Mouse (Mus musculus) spleen, adult 18-20 months (tissue): ENCODE measurements around the gene Crtap.
"Not testable (repeated sequence)": the region's sequence is repeated elsewhere in the genome, so short reads cannot be mapped to it uniquely, and the experiment has no call there.

Source experiments
- DNase-seq, 2 experiments: peaks; one replicate each; pipeline ENCODE4 v3.0.0; 2022; ENCODE audit warnings: mixed read lengths in 2 of 2

Gene Crtap

GRCm38 (mm10) chr9:114394677-114395076, 4.2 kb upstream of the Crtap start:
- no peak for DNase-seq

GRCm38 (mm10) chr9:114394136-114394535, 3.7 kb upstream of the Crtap start:
- not testable (repeated sequence) for DNase-seq

DNA sequence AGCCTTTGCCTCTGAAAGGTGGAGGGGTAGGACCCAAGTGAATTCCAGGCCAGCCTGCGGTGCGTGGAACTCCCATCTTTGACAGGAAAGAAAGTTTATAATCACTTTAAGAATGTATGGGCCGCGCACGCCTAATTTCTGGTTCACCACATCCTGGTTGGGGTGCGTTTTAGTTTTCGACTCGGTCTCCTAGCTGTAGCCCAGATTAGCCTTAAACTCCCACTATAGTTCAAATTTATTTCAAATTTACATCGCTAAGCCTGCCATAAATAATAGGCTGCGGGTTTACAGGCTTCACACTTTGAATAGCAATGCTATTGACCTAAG, 237 bp upstream of the Crtap start:
- no peak for DNase-seq

DNA sequence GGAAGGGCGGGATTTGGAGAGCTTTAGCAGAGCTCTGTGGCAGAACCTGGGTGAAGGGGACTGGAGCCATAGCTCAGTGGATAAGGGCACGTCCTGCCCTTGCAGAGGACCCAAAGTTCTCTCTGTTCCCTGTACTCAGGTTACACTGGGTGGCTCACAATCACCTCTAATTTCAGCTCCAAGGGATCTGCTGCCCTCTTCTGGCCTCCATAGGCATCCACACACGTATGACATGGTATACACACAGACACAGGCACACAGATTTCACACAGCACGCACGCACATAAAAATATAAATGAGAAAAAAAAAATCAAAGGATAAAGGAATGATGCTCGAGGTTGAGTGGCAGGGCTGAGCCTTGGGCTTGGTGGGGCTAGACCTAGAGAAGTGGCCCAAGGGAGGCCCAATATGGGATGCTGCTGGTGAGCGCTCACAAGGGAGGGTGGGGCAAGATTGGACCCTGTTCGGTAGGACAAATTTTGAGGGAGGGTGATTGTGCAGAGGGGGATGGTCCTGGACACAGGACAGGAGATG, 1.0 kb downstream of the Crtap start:
- no peak for DNase-seq

- no peak for DNase-seq
Observed at GRCm38 (mm10) chr9:114388701-114389370, 1.6 kb downstream of the Crtap start.

DNA sequence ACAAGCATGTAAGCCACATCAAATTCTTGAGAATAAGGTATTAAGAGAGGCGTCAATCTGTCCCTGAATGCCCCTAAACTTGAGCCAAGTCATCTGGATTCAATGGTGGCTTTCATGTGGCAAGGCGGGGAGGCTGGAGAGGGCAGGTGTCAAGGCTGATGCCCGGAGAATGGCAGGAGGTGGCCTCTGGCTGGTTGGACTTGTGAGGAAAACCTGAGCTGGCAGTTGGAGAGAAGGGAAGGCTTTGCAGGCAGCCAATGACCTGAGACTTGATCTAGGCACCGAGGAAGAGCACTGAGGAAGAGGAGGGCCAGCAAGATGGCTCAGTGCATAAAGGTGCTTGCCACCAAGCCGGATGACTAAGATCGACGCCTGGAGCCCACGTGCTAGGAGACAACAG, 2.2 kb downstream of the Crtap start:
- no peak for DNase-seq

DNA sequence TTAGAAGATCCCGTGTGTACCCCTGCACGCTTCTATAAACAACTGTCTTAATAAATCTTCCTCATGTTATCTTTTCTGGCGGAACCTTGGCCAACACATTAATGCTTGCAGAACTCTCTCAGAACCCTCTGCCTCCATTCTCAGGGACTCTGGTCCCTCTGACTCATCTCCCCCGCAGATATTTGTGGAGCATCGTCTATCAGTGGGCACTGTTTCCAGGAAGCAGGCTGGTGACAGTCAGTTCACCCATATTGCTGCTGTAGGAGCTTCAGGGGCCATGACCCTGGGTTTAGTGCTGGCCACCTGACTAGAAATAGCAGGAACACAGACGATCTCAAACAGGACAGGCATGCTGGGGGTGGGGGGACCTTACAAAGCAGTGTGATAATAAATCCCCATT, 3.4 kb downstream of the Crtap start:
- no peak for DNase-seq

- DNase-seq, result no peak
Observed at GRCm38 (mm10) chr9:114385160-114385559, 5.3 kb downstream of the Crtap start.

DNA sequence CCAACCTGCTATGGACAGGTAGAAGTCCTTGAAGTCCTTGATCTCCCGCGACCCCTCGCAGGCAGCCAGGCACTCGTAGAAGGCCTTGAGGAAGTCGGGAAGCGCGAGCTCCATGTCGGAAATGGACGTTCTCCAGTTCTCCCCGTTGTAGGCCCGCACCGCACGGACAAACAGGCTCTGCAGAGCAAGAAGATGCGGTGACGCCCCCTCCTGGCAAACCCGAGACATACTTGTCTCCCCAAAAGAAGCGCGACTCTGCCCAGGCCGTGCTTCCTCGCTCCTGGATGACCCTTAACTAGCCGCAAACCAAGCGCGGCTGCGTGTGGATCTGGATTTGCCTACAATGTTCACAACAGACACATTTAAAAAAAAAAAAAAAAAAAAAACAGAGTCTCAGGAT, 5.8 kb downstream of the Crtap start:
- no peak for DNase-seq

- DNase-seq, result no peak
Observed at GRCm38 (mm10) chr9:114382936-114383710, 7.4 kb downstream of the Crtap start.

DNA sequence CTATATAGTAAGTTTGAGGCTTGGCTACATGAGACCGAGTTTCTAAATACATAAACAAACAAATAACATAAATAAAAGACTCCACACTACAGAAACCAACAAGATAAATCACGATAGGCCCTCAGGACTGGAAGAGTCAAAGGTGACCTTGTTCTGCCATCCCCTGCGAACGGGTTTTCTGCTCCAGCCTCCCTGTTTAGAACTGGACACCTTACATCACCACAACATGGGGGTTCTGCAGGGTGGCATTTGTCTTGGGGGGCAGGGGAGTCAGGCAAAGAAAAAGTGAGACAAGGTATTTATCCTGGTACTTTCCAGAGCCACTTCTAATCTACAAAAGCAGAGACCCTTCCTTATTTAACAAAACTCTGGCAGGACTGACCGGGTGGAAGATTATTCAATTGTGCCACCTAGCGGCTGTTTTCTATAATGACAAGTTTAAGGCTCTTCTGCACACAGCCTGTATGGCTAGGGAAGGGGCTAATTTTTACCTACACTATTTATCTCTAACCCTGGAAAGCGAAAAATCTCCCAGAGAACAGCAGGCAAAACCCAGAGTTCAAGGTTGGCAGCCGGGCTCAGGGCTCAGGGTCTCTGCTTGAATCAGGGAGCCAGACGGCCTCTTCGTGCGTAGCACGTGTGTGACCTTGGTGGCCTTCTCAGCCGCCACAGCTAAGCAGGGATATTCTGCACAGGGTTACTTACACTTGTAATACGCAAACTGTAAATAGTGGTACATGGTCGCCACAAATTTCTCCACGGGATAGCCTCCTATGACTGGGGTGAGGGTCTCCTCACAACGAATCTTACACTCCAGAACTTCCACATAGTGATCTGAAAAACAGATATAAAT, 9.4 kb downstream of the Crtap start:
- no peak for DNase-seq

GRCm38 (mm10) chr9:114379871-114380270, 10.6 kb downstream of the Crtap start:
- DNase-seq, result no peak

GRCm38 (mm10) chr9:114377168-114377567, 13.3 kb downstream of the Crtap start:
- no peak for DNase-seq

GRCm38 (mm10) chr9:114375276-114375962, 15.1 kb downstream of the Crtap start:
- DNase-seq, result no peak

DNA sequence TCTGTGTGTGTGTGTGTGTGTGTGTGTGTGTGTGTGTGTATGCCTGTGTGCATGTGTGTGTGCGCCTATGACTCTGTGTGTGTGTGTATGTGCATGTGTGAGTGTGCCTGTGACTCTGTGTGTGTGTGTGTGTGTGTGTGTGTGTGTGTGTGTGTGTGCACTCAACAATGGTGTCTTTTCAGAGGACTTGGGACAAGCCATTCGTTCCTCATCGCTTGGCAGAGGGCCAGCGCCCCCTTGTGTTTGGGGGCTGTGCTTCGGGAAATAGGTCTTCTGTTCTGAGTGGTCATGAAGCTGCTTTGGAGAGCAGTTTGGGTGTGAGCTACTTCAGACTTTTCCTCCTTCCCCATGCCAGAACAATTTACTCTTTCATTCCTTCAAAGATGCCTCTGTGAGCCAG, 18.8 kb downstream of the Crtap start:
- DNase-seq, result not testable (repeated sequence)

DNA sequence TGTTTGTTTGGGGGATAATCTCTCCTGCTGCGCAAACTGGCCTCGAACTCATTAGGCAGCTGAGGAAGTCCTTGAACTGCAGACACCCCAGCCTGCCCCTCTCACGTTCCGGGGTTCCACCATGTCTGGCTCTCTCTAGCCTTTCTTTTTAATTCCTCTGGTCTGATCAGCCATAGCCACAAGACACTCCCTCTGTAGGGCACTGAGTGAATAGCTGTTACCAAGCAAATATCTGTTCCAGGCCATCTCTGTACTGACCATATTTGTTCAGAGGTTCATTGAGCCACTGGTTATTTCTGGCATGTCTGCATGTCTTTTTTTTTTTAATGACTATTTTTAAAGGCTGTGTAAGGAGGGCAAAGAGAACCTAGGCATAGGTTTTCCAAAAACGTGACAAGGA, 21.1 kb downstream of the Crtap start:
- DNase-seq, result not testable (repeated sequence)

DNA sequence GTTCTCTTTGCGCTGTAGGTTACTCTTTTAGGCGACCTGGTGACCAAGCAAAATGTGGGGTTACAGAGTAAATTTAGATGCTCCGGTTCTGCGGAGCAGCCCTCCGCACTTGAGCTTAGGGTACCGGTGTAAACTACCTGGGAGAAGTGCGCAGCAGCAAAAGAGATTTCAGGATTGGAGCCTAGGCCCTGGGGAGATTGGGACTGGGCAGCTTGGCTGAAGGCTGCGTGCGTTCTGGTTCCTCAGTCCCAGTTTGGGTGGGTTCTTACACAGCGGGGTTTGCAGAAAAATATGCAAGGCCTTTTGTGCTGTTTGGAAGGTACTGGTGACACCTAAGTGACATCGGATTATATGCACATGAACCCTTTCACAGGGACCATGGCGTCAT, 22.0 kb downstream of the Crtap start:
- DNase-seq, result no peak

DNA sequence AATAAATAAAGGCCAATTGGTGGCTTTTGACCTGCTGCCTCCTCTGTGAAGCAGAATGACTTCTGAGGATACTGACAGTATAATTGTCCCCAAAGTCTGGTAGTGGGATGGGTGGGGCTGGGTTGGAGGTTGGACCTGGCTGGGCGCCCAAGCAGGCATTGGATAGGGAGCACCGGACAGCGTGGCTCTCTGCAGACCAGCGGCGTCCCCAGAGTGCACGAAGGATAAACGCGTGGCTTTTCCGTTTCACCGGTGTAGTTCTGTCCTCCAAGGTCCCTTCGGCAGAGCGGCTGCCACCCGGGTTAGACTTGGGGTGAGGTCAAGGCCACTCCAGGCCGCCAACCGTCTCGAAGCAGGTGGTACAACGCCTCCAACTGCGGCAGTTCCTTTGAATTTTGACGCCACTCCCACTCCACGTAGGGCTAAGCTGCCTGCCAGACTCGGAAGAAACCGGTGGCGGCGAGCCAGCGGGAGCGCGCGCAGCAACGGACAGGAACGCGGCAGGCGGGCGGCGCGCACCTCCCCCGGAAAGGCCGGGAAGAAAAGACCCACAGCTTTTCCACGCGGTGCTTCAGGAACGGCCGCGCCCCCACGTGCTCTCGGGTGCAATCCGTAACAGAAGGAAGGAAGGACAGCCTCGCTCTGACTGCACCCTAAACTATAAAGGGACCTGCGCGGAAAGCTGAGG, 22.5 kb downstream of the Crtap start:
- DNase-seq, result peak in 1 of 2 experiments; percentile 34

- not testable (repeated sequence) for DNase-seq
Observed at GRCm38 (mm10) chr9:114329855-114330254, 60.6 kb downstream of the Crtap start, which contains the start of gene Bcl2a1c. Gene Bcl2a1c, plus strand, starts transcription at chr9:114330135.

- not testable (repeated sequence) for DNase-seq
Observed at GRCm38 (mm10) chr9:114328332-114328731, 62.1 kb downstream of the Crtap start.

DNA sequence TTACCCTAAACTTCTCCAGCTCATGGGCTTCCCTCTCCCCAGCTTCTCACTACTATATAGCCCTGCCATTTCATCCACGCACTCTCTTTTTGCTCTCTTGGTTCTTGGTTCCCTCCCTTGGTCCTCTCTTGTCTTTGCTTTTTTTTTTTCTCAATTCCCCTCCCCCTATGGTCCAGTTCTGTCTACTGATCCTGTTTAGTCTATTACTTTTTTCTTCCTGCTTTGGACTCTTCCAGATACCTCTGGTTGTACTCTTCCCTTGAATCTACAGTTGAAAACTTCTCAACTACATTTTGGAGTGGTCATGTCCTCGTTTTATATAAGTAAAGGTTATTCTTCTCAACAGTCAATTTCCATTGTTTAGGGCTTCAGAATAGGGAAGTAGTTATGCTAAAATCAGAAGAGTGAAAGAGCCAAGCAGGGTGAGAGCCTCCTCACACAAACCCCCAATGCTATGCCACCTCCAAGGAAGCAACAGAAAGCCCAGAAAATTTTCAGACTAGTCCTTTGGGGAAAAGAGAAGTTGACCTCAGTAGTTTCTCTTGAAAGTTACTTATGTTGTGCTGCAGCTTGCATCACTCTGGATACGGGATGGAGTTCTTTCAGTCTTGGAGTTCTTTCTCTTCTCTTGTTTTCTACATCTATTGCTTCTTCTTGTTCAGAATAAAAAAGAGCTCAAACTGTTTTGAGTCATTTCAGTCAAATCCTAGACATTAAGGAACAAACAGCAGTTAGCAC, 64.3 kb downstream of the Crtap start:
- DNase-seq, result no peak
